Comparison of ENCODE assay signal across 22 mouse cellular contexts in genomic region chr2:178967584-178968365, GRCm38 (mm10).
A peak's percentile ranks its signal among the peaks of the same experiment; 100 is the strongest.
DNase-seq lines count a peak whose midpoint lies in the region; ATAC-seq lines count a peak whose summit lies in the region.
"Had no signal": no experiment of that assay in that cellular context is flagged by ENCODE, and none has a peak within 500 bp of the region (broad histone marks: within the 10 kb centered on the region; RNA-seq: fewer than 3 reads in every experiment).

No protein-coding gene starts in this region.

- H3K4me1 ChIP-seq in kidney, embryonic 16.5 days (ENCODE audit: insufficient read depth, low read length) = peaks cover 17% of the 10 kb centered on the region; the same call in 1 of the 2 replicates
- peaks cover 19% of the 10 kb centered on the region for H3K4me1 ChIP-seq in embryonic facial prominence, embryonic 12.5 days
- H3K4me1 ChIP-seq in limb, embryonic 13.5 days = peaks cover 22% of the 10 kb centered on the region
- no peaks in the 10 kb centered on the region for H3K4me1 ChIP-seq in liver, embryonic 12.5 days
- H3K4me1 ChIP-seq: liver, embryonic 13.5 days; lung, embryonic 15.5 days; stomach, embryonic 15.5 days had no signal

- DNase-seq in kidney, adult 8-10 months = no peak
- peak; percentile 32 for DNase-seq in embryo, embryonic 11.5 days (ENCODE audit: low read depth, low spot score)
- no peak for DNase-seq in adrenal gland, adult 2 months
- DNase-seq in cerebellum, adult 11 months = no peak
- DNase-seq: cerebellum, adult 8-10 months; gastrocnemius, postnatal 10 days; heart, adult 11 months; heart, postnatal 14 days; kidney, adult 11 months; liver, embryonic 13.5 days; right cerebral cortex, postnatal 25 days; thymus, adult 2 months had no signal

- peak overlapping the region; percentile 85 for H3K27ac ChIP-seq in kidney, embryonic 16.5 days (ENCODE audit: low read length)
- peak overlapping the region; percentile 84 for H3K27ac ChIP-seq in embryonic facial prominence, embryonic 12.5 days
- peak overlapping the region; percentile 80 for H3K27ac ChIP-seq in limb, embryonic 13.5 days
- no peak overlapping the region for H3K27ac ChIP-seq in liver, embryonic 12.5 days
- H3K27ac ChIP-seq: hindbrain, postnatal 0 days; liver, embryonic 13.5 days; lung, embryonic 15.5 days; macrophage; midbrain, embryonic 13.5 days; stomach, embryonic 15.5 days had no signal

- no peak overlapping the region for H3K4me2 ChIP-seq in kidney, embryonic 16.5 days (replicated peaks; ENCODE audit: low read depth, low read length)
- no peak overlapping the region for H3K4me2 ChIP-seq in embryonic facial prominence, embryonic 12.5 days (replicated peaks)
- no peak overlapping the region for H3K4me2 ChIP-seq in limb, embryonic 13.5 days (replicated peaks)
- no peak overlapping the region for H3K4me2 ChIP-seq in liver, embryonic 12.5 days
- H3K4me2 ChIP-seq: heart, embryonic 12.5 days; liver, embryonic 13.5 days; lung, embryonic 15.5 days; midbrain, embryonic 13.5 days; stomach, embryonic 15.5 days had no signal

- H3K27me3 ChIP-seq in kidney, embryonic 16.5 days (ENCODE audit: insufficient read depth, low read length) = no peaks in the 10 kb centered on the region
- no peaks in the 10 kb centered on the region for H3K27me3 ChIP-seq in embryonic facial prominence, embryonic 12.5 days
- H3K27me3 ChIP-seq in limb, embryonic 13.5 days = 0 out of 2 replicates have a peak, but pooled peaks cover 4% of the 10 kb centered on the region
- no peaks in the 10 kb centered on the region for H3K27me3 ChIP-seq in liver, embryonic 12.5 days (replicated peaks)
- H3K27me3 ChIP-seq: heart, embryonic 12.5 days; liver, embryonic 13.5 days; lung, embryonic 15.5 days; midbrain, embryonic 13.5 days; stomach, embryonic 15.5 days had no signal

- 32% methylated on average over 11 of the region's 11 CpGs for WGBS in kidney, embryonic 16.5 days
- 26% methylated on average over 11 of the region's 11 CpGs for WGBS in embryonic facial prominence, embryonic 12.5 days
- 31% methylated on average over 11 of the region's 11 CpGs for WGBS in limb, embryonic 13.5 days
- WGBS in liver, embryonic 12.5 days (ENCODE audit: insufficient replicate concordance) = 71% methylated on average over 11 of the region's 11 CpGs

- H3K4me3 ChIP-seq in kidney, embryonic 16.5 days (ENCODE audit: low read length) = no peak overlapping the region
- no peak overlapping the region for H3K4me3 ChIP-seq in embryonic facial prominence, embryonic 12.5 days
- no peak overlapping the region for H3K4me3 ChIP-seq in limb, embryonic 13.5 days
- no peak overlapping the region for H3K4me3 ChIP-seq in liver, embryonic 12.5 days
- H3K4me3 ChIP-seq: heart, embryonic 12.5 days; liver, embryonic 13.5 days; lung, embryonic 15.5 days; midbrain, embryonic 13.5 days; stomach, embryonic 15.5 days had no signal

- H3K9me3 ChIP-seq in kidney, embryonic 16.5 days (ENCODE audit: low read length) = no peaks in the 10 kb centered on the region
- no peaks in the 10 kb centered on the region for H3K9me3 ChIP-seq in embryonic facial prominence, embryonic 12.5 days
- no peaks in the 10 kb centered on the region for H3K9me3 ChIP-seq in limb, embryonic 13.5 days
- peaks cover 11% of the 10 kb centered on the region; the same call in 1 of the 2 replicates for H3K9me3 ChIP-seq in liver, embryonic 12.5 days (replicated peaks)
- H3K9me3 ChIP-seq: heart, embryonic 12.5 days; lung, embryonic 15.5 days; midbrain, embryonic 13.5 days; stomach, embryonic 15.5 days had no signal

- peak; percentile 94 for ATAC-seq in kidney, embryonic 16.5 days (ENCODE audit: low FRiP score, low TSS enrichment)
- ATAC-seq in embryonic facial prominence, embryonic 12.5 days (ENCODE audit: insufficient number of reproducible peaks, insufficient read depth, low FRiP score, low TSS enrichment) = peak; percentile 58
- ATAC-seq in limb, embryonic 13.5 days (ENCODE audit: low FRiP score, low read depth) = peak; percentile 78
- no peak for ATAC-seq in liver, embryonic 12.5 days
- ATAC-seq: hindbrain, postnatal 0 days; midbrain, embryonic 13.5 days had no signal

- H3K36me3 ChIP-seq in kidney, embryonic 16.5 days (ENCODE audit: insufficient read depth, low read length) = no peaks in the 10 kb centered on the region
- H3K36me3 ChIP-seq in embryonic facial prominence, embryonic 12.5 days = no peaks in the 10 kb centered on the region
- no peaks in the 10 kb centered on the region for H3K36me3 ChIP-seq in limb, embryonic 13.5 days
- no peaks in the 10 kb centered on the region for H3K36me3 ChIP-seq in liver, embryonic 12.5 days
- H3K36me3 ChIP-seq: heart, embryonic 12.5 days; liver, embryonic 13.5 days; lung, embryonic 15.5 days; midbrain, embryonic 13.5 days; stomach, embryonic 15.5 days had no signal

- no peak overlapping the region for H3K9ac ChIP-seq in kidney, embryonic 16.5 days (replicated peaks; ENCODE audit: low read length)
- no peak overlapping the region for H3K9ac ChIP-seq in embryonic facial prominence, embryonic 12.5 days
- no peak overlapping the region for H3K9ac ChIP-seq in limb, embryonic 13.5 days
- H3K9ac ChIP-seq in liver, embryonic 12.5 days = no peak overlapping the region
- H3K9ac ChIP-seq: heart, embryonic 12.5 days; liver, embryonic 13.5 days; lung, embryonic 15.5 days; midbrain, embryonic 13.5 days; stomach, embryonic 15.5 days had no signal
